In the genomic region with DNA sequence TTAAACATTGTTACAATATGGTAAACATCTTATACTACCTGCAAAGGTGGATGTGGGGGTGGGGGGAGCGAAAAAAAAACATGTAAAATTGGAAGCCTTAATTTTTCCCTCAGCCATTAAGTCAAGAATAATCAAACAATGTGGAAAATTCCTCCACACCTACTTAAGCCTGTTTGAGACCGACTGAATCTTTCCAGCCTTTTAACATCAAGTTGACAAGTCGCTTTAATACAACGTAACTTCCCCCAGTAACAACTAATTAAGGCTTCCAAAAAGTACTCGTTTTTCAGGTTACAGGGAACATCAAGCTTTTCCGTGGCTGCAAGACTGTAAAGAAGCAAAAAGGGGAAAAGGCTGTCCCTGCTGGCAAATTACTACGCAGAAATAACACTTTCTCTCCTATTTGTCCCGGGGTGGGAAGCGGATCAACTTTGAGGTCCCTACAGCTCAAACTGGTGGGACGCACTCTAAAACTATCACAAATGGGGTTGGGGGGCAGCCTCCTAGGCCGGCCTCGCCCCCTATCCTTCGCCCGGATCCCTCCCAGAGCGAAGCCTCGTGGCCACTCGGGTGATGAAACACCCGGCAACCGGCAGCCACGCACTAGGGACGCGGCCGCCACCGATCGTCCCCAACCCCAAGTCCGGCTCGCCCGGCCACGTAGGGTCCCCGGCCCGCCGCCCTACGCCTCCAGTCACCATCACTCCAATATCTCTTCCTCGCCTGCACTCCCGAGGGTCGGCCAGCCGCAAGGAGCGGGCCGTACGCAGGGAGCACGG, we compare ENCODE assay signal across 8 mouse cellular contexts. TPM values are rescaled to one million over a fixed set of nuclear protein-coding genes. Genes with fewer than 3 reads are reported as not detected.
DNase-seq lines count a peak whose midpoint lies in the region; ATAC-seq and TF ChIP-seq lines count a peak whose summit lies in the region.

No protein-coding gene starts in this region.

- in situ Hi-C loops in Patski (cut with MboI; ENCODE audit: low pct_unique_long_range_greater_than_20kb) = no loop called here

- peak overlapping the region; percentile 74 for H3K4me2 ChIP-seq in forebrain, embryonic 14.5 days (ENCODE audit: low read length)
- H3K4me2 ChIP-seq in liver, embryonic 15.5 days = peak overlapping the region; percentile 88
- H3K4me2 ChIP-seq in stomach, embryonic 15.5 days = peak overlapping the region; percentile 63

- peaks cover 14% of the 10 kb centered on the region for H3K36me3 ChIP-seq in forebrain, embryonic 14.5 days (ENCODE audit: control insufficient read depth, insufficient read depth, low read length)
- H3K36me3 ChIP-seq in liver, embryonic 15.5 days (replicated peaks) = peaks cover 26% of the 10 kb centered on the region
- peaks cover 10% of the 10 kb centered on the region for H3K36me3 ChIP-seq in stomach, embryonic 15.5 days

- no peaks in the 10 kb centered on the region for H3K27me3 ChIP-seq in Patski
- no peaks in the 10 kb centered on the region for H3K27me3 ChIP-seq in forebrain, embryonic 14.5 days (replicated peaks; ENCODE audit: control insufficient read depth, insufficient read depth, low read length)
- no peaks in the 10 kb centered on the region for H3K27me3 ChIP-seq in liver, embryonic 15.5 days
- H3K27me3 ChIP-seq in stomach, embryonic 15.5 days (replicated peaks) = no peaks in the 10 kb centered on the region

- peaks cover 9% of the 10 kb centered on the region; the same call in 1 of the 2 replicates for H3K4me1 ChIP-seq in forebrain, embryonic 14.5 days (ENCODE audit: control insufficient read depth, insufficient read depth, low read length)
- peaks cover 37% of the 10 kb centered on the region for H3K4me1 ChIP-seq in liver, embryonic 15.5 days (replicated peaks)
- H3K4me1 ChIP-seq in stomach, embryonic 15.5 days = peaks cover 13% of the 10 kb centered on the region; the same call in 1 of the 2 replicates

- peak; percentile 52 for ATAC-seq in Patski
- ATAC-seq in forebrain, embryonic 14.5 days = no peak
- peak; percentile 57 for ATAC-seq in liver, embryonic 15.5 days (ENCODE audit: insufficient read depth)
- peak; percentile 40 for ATAC-seq in stomach, embryonic 15.5 days (ENCODE audit: insufficient read depth, low FRiP score, low read depth)

- no peaks in the 10 kb centered on the region for H3K9me3 ChIP-seq in forebrain, embryonic 14.5 days (replicated peaks; ENCODE audit: control insufficient read depth, low read length)
- H3K9me3 ChIP-seq in liver, embryonic 15.5 days (replicated peaks) = no peaks in the 10 kb centered on the region
- no peaks in the 10 kb centered on the region for H3K9me3 ChIP-seq in stomach, embryonic 15.5 days

- POLR2A ChIA-PET in Patski (lab: Charles Lee) = interaction anchor here (0.6 kb wide), 1 partner anchor 37 kb away, joined by 4 read pairs; no protein-coding TSS in a partner anchor

- CTCF ChIA-PET in Patski (lab: Charles Lee) = no interaction called here

- peak overlapping the region; percentile 91 for H3K27ac ChIP-seq in forebrain, embryonic 14.5 days (ENCODE audit: low read depth, low read length)
- H3K27ac ChIP-seq in liver, embryonic 15.5 days (replicated peaks) = peak overlapping the region; percentile 95
- peak overlapping the region; percentile 94 for H3K27ac ChIP-seq in stomach, embryonic 15.5 days

- under 1% methylated on average over 37 of the region's 41 CpGs for WGBS in forebrain, embryonic 14.5 days
- WGBS in liver, embryonic 15.5 days (ENCODE audit: insufficient replicate concordance) = under 1% methylated on average over 41 of the region's 41 CpGs
- under 1% methylated on average over 41 of the region's 41 CpGs for WGBS in stomach, embryonic 15.5 days

- H3K9ac ChIP-seq in forebrain, embryonic 14.5 days (ENCODE audit: low read length) = peak overlapping the region; percentile 76
- H3K9ac ChIP-seq in liver, embryonic 15.5 days = peak overlapping the region; percentile 95
- peak overlapping the region; percentile 88 for H3K9ac ChIP-seq in stomach, embryonic 15.5 days

- intact Hi-C loops in gastrocnemius, postnatal 14 days (cut with DNase I; ENCODE audit: low total_unique reads) = no loop called here

- peak overlapping the region; percentile 71 for H3K4me3 ChIP-seq in forebrain, embryonic 14.5 days (ENCODE audit: low read depth, low read length)
- peak overlapping the region; percentile 93 for H3K4me3 ChIP-seq in liver, embryonic 15.5 days (replicated peaks)
- peak overlapping the region; percentile 86 for H3K4me3 ChIP-seq in stomach, embryonic 15.5 days (replicated peaks)

- DNase-seq in kidney, adult 9 months = peak; percentile 44
- no peak for DNase-seq in kidney, postnatal 14 days
- DNase-seq in Patski (ENCODE audit: low read depth, low spot score) = peak; percentile 6
- DNase-seq in forebrain, embryonic 14.5 days (ENCODE audit: low spot score) = no peak
- no peak for DNase-seq in gastrocnemius, postnatal 14 days
- DNase-seq in cerebellum, postnatal 14 days = no peak

- no peak for TF ChIP-seq CTCF in Patski (IDR thresholded peaks at IDR 0.05)

RNA-seq across cellular contexts. Expression of a gene that starts 0.5 kb away (rescaled TPM):
- polyA plus RNA-seq in Patski (2021) = 67.3 TPM
- polyA plus RNA-seq in forebrain, embryonic 14.5 days (2014; fragmentation: Nextera tagmentation; extraction: Ambion mirVana) = 29.5 and 38.1 TPM in 2 replicates
- 28.1 and 28.7 TPM in 2 replicates for polyA plus RNA-seq in liver, embryonic 15.5 days (2015; fragmentation: Nextera tagmentation; extraction: Ambion mirVana)
- polyA plus RNA-seq in stomach, embryonic 15.5 days (2015; fragmentation: Nextera tagmentation; extraction: Ambion mirVana) = 54.4 and 55.5 TPM in 2 replicates
- 10 to 100 TPM; 20.3 to 28.2 TPM for total RNA-seq in gastrocnemius, postnatal 14 days (2021)

RNA-seq across cellular contexts. Expression of a gene that starts 15.8 kb away (rescaled TPM):
- polyA plus RNA-seq in Patski (2021) = not detected
- polyA plus RNA-seq in forebrain, embryonic 14.5 days (2014; fragmentation: Nextera tagmentation; extraction: Ambion mirVana) = 0.18 and 0.26 TPM in 2 replicates
- not detected in 2 replicates for polyA plus RNA-seq in liver, embryonic 15.5 days (2015; fragmentation: Nextera tagmentation; extraction: Ambion mirVana)
- 0.89 and 1.0 TPM in 2 replicates for polyA plus RNA-seq in stomach, embryonic 15.5 days (2015; fragmentation: Nextera tagmentation; extraction: Ambion mirVana)
- total RNA-seq in gastrocnemius, postnatal 14 days (2021) = not detected

RNA-seq across cellular contexts. Expression of a gene that starts 39.0 kb away (rescaled TPM):
- 43.5 TPM for polyA plus RNA-seq in Patski (2021)
- polyA plus RNA-seq in forebrain, embryonic 14.5 days (2014; fragmentation: Nextera tagmentation; extraction: Ambion mirVana) = 34.7 and 38.3 TPM in 2 replicates
- 19.7 TPM in 2 replicates for polyA plus RNA-seq in liver, embryonic 15.5 days (2015; fragmentation: Nextera tagmentation; extraction: Ambion mirVana)
- 30.1 and 33.1 TPM in 2 replicates for polyA plus RNA-seq in stomach, embryonic 15.5 days (2015; fragmentation: Nextera tagmentation; extraction: Ambion mirVana)
- total RNA-seq in gastrocnemius, postnatal 14 days (2021) = 10 to 100 TPM; 11.0 to 11.5 TPM

Comparison
In these comparisons a context has a peak if more than half of its experiments do, and no peak if none do; other contexts are left out.
1. DNase-seq: peak in kidney, adult 9 months (single experiment) and Patski (single experiment); none in kidney, postnatal 14 days (single experiment), forebrain, embryonic 14.5 days (single experiment), gastrocnemius, postnatal 14 days (single experiment) and cerebellum, postnatal 14 days (0 of 2).
2. Peak in every context shown above with its lines, with median percentiles within 50 percentile points of each other: H3K27ac ChIP-seq, H3K4me2 ChIP-seq, H3K4me3 ChIP-seq and H3K9ac ChIP-seq.